Mouse (Mus musculus): ENCODE results near the gene Med28.

Gene Med28

DNA sequence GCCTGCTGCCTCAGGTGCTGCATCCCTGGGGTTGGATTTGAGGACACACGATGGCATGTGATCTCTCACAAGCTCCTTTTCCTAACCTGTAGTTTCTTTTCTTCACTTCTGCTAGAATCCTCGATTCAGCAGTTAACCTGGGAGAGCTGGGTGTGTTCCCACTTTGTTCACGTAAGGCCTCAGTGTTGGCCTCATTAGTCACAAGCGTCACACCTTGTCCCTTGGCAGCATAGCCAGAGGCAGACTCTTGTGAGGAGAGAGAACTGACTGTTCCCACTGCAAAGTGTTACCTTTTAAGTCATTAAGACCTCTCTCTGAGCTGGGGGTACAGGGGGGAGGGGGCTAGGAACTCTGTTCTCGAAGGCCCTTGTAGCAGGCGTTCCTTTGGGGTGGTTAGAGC, 7.1 kb upstream of the Med28 start:
- no peak for DNase-seq (ENCODE audit: low read depth, low spot score)

DNA sequence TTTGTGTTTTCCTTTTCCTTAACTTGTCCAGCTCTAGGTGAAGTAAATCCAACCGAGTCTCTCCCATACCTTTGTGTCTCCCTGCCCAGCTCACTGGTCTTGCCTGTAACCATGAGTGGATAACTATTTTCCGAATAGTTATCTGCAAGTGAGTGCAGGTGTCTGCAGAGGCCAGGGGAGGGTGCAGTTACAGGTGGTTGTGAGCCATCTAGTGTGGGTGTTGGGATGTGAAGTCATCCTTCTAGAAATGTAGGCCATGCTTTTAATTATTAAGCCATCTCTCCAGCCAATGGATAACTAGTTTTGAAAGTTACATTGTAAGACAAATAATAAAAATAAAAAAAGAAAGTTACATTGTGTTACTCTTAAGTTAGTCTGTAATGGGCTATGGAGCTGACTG, 6.5 kb upstream of the Med28 start:
- no peak for DNase-seq (ENCODE audit: low read depth, low spot score)

DNA sequence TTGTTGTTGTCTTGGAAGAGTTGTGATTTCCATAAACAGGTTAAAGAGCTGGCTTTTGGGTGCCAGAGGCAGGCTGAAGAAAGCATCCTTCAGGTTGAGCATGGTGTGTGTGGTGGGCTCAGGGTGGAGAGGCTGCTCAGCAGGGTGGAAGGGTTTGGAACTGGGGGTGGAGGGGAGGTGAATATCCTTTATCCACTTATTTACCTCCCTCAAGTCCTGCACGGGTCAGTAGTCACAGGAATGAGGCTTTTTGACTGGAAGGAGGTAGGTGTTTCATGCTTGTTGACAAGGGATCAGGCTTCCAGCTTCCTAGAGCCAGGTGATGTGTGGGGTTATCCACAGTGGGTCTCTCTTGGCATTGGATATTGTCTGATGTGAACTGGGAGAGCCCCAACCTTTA, 5.4 kb upstream of the Med28 start:
- no peak for DNase-seq (ENCODE audit: low read depth, low spot score)

DNA sequence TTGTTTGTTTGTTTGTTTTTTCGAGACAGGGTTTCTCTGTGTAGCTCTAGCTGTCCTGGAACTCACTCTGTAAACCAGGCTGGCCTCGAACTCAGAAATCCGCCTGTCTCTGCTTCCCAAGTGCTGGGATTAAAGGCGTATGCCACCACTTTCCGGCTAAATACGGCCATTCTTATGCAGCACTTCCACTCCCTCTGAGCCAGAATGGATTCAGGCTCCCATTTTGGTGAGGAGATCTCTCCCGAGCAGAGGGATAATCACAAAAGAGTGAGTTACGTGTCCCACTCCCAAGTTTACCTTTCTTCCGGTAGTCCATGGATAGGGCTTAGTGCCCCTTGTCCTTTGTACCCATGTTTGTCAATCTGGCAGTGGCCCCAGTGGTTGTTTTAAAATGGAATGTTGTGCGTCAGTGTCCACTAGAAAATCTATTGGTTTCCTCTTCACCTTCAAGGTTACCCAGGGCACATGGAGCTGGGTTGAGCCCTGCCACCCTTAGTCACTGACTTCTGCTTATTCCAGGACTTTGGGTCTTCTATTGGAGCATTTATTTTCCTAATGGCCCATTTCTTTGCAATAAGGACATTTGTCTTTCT, 4.8 kb upstream of the Med28 start:
- no peak for DNase-seq (ENCODE audit: low read depth, low spot score)

DNA sequence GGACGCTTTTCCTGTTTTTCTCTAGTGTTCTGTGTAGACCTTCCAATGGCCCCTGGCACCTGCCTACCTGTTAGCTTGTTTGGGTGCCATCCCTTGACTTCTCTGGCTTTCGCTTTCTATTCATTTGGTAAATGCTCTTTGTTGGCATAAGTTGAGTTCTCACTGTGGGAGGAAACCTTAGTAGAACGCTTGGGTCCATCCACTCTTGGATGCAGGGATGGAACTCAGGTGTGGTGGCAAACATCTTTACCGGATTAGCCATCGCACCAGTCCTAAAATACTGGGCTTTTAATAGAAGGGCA, 731 bp downstream of the Med28 start:
- no peak for DNase-seq (ENCODE audit: low read depth, low spot score)

DNA sequence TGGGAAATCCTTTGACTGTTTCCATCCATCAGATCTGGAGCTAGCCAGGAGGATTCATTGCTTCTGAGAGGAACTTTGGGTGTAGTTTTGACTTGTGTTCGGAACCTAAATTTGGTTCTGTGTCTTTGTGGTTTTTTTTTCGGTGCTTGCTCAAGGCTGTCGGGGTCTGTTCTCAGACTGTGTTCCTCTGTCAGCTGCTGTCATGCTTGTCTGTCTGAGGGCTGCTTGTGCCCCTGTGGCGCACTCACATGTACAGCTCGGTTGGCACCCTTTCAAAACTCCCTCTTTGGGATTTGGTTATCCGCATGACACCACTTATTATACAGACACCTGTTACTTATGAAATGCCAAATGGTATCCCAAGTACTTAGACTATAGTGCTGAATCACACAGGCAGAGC, 1.6 kb downstream of the Med28 start:
- DNase-seq (ENCODE audit: low read depth, low spot score): no peak

DNA sequence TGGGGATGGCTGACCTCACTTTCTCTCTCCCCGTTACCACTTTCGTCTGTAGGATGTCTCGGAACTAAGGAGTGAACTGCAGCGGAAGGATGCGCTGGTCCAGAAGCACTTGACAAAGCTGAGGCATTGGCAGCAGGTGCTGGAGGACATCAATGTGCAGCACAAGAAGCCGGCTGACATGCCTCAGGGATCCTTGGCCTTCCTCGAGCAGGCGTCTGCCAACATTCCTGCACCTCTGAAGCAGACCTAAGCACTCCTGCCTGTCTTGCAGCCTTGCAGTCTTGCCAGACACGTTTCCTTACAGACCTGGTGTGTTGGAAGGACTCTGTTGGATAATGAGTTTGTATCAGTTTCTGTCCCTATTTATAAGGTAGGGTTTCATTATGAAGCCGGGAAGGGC, 5.1 kb downstream of the Med28 start:
- no peak for DNase-seq (ENCODE audit: low read depth, low spot score)

DNA sequence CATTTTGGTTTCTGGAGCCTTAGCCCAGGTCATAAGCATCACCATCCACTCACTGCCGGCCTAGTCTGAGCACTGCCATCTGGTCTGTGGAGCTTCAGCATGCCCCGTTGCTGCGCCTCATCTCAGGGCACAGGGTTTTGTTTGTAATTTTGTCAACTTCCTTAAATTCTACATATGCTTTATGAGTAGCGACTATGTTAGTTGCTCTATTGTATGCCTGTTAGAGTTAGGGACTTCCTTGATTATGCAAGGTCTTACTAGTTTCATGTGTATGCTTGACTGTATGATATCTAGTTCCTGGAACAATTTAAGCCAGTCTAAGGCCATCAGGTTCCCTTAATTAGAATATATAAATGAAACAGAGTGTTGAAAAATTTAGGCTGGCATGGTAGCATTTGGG, 6.3 kb downstream of the Med28 start:
- no peak for DNase-seq (ENCODE audit: low read depth, low spot score)

DNA sequence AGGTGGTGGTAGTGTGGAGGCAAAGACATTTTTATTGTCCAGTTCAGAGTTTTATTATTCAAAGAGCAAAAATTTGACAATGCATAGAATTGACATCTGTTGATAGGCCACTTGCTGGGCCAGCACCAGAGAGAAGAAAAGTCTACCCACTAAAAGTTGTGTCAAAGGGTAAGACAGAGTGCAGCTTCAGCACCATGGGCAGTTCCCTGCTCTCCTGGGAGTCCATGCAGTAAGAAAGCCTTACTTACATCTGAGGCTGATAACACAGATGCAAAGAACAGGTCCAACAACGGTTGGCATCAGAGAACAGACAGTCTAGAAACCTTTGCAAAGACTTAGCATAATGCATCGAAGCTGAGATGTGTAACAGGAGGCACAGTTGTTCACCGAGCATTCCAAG, 9.7 kb downstream of the Med28 start:
- DNase-seq (ENCODE audit: low read depth, low spot score): peak; percentile 53

DNA sequence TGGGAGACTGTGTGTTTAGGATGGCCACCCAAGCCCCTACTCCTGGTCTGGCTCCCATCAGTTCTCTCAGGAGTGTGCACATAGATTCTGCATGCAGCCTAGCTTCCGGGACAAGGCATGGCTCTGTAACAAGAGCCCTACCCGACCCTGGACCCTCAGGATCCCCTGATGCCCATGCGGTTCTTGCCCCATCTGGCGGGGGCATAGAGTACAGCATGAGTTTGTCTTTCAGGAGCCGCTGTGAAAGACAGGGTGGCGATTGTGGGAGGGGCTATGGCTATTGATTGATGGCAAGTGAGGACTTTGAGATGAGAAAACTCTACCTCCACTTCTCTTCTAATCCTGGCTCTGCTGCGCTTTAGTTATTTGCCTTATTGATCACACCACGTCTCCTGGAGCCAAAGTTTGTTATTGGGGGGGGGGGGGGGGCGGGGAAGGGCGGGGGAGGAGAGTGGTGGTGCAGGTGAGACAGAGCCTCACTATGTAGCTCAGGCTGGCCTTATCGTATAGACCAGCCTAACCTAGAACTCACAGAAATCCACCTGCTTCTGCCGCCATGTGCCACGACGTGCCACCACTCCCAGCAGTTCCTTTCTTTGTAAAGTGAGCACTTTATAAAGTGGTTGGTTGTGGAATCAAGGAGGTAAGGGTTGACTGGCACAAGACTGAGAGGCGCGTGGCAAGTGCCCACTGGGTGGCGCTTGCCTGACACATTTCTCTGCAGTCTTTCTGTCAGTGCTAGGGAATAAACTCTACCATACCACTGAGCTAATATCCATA, 14.5 kb downstream of the Med28 start:
- peak; percentile 82 for DNase-seq (ENCODE audit: low read depth, low spot score)

DNA sequence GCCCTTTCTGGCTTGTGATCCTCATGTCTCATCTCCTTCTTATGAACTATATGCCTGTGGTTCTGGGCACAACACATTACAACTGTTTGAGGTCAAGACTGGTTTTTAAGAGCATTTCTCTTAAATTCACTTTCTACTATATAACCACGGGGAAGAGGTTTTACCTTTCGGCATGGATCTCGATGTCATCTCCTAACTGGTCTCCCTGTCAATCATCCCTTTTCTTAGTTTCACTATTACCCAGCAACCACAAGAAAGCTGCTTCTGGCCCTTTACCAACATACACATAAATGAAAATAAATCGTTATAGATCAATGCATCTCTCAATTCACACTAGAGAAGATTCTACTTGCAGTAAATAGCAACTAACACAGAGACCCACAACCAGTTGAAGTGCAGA, 15.1 kb downstream of the Med28 start:
- DNase-seq (ENCODE audit: low read depth, low spot score): no peak

DNA sequence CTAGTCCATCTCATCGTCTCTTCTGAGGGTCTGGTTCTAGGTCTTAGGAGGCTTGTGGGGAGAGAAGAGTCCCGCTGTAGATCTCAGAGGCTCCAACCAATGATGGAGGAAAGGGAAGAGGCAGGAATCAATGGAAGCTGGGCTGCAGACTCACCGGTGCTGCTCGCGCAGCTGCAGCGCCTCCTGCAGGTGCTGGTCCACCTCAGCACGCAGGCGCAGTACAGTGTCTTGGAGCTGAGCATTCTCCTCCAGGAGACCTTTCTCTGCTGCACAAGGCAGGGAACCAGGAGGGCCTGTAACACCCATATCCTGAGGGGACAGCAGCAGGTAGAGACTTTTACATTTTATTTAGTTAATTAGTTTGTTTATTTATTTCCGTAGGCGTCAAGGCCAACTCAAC, 19.5 kb downstream of the Med28 start:
- no peak for DNase-seq (ENCODE audit: low read depth, low spot score)

DNA sequence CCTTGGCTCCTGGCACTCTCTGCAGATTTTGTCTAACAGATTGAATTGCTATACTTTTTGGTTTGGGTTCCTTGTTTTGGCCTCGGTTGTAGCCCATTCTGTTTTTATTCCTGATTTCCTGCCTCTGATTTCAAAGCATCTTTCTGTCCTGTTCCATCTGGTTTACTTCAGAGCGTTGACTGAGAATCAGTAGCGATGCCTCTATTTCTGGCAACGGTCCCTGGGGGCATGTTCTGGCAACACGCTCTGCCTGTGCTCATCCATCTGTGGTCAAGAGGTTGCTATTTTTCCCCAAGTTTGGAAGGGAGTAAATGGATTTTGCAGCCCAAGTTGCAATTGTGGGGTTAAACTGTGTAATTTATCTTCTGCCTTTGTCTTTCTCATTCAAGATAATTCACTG, 23.3 kb downstream of the Med28 start:
- DNase-seq (ENCODE audit: low read depth, low spot score): no peak

DNA sequence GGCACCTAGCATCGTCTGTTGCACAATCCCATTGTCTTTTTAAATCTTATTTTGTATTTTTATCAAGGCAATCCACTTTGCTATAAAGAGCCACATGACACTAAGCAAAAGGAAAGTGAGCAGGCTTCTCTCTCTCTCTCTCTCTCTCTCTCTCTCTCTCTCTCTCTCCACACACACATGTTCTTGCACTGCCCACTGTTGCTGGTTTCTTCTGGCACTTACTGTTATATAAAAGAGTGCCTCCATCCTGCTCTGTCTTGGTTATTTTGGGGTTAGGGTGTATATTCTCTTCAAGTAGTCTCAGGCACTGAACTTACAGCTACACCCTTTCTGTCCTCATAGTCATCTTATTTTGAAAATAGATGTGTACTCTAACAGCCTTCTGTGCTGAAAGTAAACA, 29.6 kb downstream of the Med28 start:
- DNase-seq (ENCODE audit: low read depth, low spot score): no peak

DNA sequence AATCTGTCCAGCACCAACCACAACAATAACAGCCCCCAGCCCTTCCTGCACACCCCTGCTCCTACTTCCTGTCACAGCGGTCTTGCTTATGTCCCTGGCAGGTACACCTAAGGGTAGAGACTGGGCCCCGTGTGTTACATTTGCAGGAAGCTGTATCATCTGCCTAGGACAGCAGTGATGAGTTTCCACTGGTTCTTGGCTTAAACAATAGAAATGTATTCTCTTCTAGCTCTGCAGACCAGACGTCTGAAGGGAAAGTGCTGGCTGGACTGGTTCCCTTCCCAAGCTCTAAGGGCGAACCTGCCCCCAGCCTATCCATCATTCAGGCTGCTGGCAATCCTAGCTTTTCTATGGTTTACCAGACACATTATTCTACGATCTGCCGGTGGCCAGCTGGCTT, 44.0 kb downstream of the Med28 start:
- DNase-seq (ENCODE audit: low read depth, low spot score): no peak

DNA sequence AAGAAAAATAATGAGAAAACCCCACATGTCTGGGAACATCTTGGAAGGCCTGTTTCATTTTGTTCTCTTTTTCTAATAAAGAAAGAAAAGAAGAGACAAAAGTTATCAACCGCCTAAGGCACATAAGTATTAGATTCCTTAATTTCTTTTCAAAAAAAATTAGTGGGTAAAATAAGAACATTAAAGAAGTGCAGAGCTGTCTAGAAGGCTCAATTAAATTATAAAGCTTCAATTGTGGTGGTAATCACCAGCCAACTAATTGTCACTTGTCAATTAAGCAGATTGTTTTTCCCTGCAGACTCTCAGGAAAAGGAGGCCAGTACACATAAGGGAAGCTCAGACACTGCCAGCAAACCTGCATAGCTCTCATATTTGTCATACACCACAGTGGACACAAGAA, 45.8 kb downstream of the Med28 start:
- no peak for DNase-seq (ENCODE audit: low read depth, low spot score)

DNA sequence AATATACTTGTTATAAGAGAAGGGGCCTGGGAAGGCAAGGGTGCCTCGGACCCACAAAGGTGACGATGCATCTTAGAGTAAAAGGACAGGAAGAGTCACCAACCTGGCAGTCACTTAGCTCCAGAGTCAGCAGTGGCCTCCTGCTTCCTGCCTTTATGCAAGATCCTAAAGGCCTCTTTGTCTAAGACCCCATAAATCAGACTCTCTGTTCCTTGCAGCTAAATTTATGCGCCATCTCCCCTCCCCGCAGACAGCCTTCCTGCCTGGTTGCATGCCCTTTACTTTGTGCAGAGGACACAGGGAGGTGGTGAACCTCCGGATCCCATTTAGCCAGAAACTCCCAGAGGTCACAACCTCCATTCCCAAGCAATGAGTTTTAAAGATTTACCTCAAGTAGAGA, 52.8 kb downstream of the Med28 start:
- DNase-seq (ENCODE audit: low read depth, low spot score): peak; percentile 83

DNA sequence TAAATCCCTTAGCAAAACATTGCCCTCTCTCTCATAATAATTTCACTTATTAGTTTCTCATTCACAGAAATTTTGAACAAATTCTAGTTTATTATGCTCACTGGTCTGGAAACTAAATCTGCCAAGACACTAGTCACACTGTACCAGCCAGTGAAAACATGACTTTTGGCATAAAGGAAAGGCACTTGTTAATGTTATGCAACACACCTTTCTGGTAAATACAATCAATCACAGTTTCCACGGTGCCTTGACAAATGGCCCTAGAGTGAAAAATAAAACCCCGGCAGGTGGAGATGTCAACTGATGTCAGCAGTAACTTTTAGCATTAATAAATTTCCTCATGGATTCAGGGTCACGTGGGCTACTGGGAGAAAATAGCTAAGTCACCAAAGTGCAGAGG, 56.7 kb downstream of the Med28 start:
- DNase-seq (ENCODE audit: low read depth, low spot score): no peak

DNA sequence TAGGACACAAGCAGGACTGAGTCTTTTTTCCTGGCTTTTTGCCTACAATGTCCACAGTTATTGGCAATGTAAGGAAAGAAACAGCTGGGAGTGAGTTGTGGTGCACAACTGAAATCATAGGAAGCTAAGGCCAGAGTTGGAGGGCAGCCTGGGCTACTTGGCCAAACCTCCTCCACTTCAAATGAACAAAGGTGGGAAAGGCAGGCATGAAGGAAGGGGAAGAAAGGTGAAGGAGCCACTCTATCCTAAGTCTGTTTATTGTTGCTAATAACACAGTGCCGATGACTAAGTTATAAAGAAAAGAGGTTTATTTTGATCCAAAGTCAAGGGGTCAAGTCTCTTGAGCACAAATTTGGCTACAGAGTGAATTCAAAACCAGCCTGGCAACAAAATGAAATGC, 57.3 kb downstream of the Med28 start:
- no peak for DNase-seq (ENCODE audit: low read depth, low spot score)

Data from mesoderm, embryonic 11.5 days (tissue).